Mouse (Mus musculus) lung, postnatal 0 days (tissue): ENCODE measurements at regions not wholly inside any gene's neighbourhood (a gene's known extent, or its start where the extent isn't known, plus 50 kb on each side); places are given as distances from the start of the nearest gene placed in this dataset.
A peak's percentile ranks its signal among the peaks of the same experiment; 100 is the strongest.

Experiments used
- ATAC-seq: fragments of 200-750 bp; cut with Nextera tagmentation; 2 replicates; pipeline ENCODE4 v1.8.0; 2017; ENCODE audit warnings: moderate library complexity
- DNase-seq: peaks from one replicate; pipeline ENCODE4 v3.0.0-alpha.2; 2016; ENCODE audit warnings: low spot score
- H3K27ac ChIP-seq: fragments of 300-500 bp; sonication (generic); 2 replicates; pipeline ENCODE4 v1.5.1; 2014; ENCODE audit warnings: antibody characterized with exemption, mild to moderate bottlenecking, low read length, mixed read lengths
- H3K27me3 ChIP-seq: fragments of 300-500 bp; sonication (generic); replicated peaks from 2 replicates; pipeline ENCODE4 v1.6.1; 2014; ENCODE audit warnings: low read length, mixed read lengths; ENCODE audit not compliant: insufficient read depth
- H3K36me3 ChIP-seq: fragments of 300-500 bp; sonication (generic); 2 replicates; pipeline ENCODE4 v1.6.1; 2014; ENCODE audit warnings: low read length, mixed read lengths; ENCODE audit not compliant: insufficient read depth
- H3K4me1 ChIP-seq: fragments of 300-500 bp; sonication (generic); 2 replicates; pipeline ENCODE4 v1.6.1; 2014; ENCODE audit warnings: antibody characterized with exemption, low read depth, low read length, mixed read lengths; ENCODE audit not compliant: insufficient read depth
- H3K4me2 ChIP-seq: fragments of 300-500 bp; sonication (generic); replicated peaks from 2 replicates; pipeline ENCODE4 v1.6.1; 2014; ENCODE audit warnings: low read depth, mild to moderate bottlenecking, low read length, moderate library complexity, mixed read lengths
- H3K4me3 ChIP-seq: fragments of 300-500 bp; sonication (generic); 2 replicates; pipeline ENCODE4 v1.5.1; 2014; ENCODE audit warnings: low read depth, low read length
- H3K9ac ChIP-seq: fragments of 300-500 bp; sonication (generic); replicated peaks from 2 replicates; pipeline ENCODE4 v1.6.1; 2014; ENCODE audit warnings: low read depth, mild to moderate bottlenecking
- H3K9me3 ChIP-seq: fragments of 300-500 bp; sonication (generic); 2 replicates; pipeline ENCODE4 v1.6.1; 2016; ENCODE audit warnings: low read length, mixed read lengths
- CTCF ChIP-seq: IDR thresholded peaks from 2 replicates; pipeline ENCODE4 v1.5.1; 2016; ENCODE audit warnings: antibody characterized with exemption, mild to moderate bottlenecking
- EP300 ChIP-seq: IDR thresholded peaks from 2 replicates; pipeline ENCODE4 v1.6.1; 2016; ENCODE audit warnings: antibody characterized with exemption, mild to moderate bottlenecking, control low read depth
- WGBS: fragments of 180-500 bp; shearing (Covaris S2); extraction: QIAGEN DNeasy Blood & Tissue Kit; methylation state at CpG from one replicate; pipeline ENCODE4 v1.1.7; 2014; 5-methylcytosine and 5-hydroxymethylcytosine counted together

GRCm38 (mm10) chr7:34587239-34587638 lies 69.3 kb downstream of the Kctd15 start:
- Histone ChIP-seq H3K27ac (no peak overlapping the region), H3K9ac (no peak overlapping the region), H3K4me1 (no peaks in the 10 kb centered on the region), H3K4me3 (no peak overlapping the region), H3K27me3 (no peaks in the 10 kb centered on the region), H3K9me3 (no peaks in the 10 kb centered on the region; the same call in 1 of the 2 replicates), H3K4me2 (no peak overlapping the region), H3K36me3 (no peaks in the 10 kb centered on the region)
- ATAC-seq (no peak), DNase-seq (no peak)
- TF ChIP-seq EP300, result no peak
- TF ChIP-seq CTCF, result no peak
- 95% methylated on average over 3 of the region's 3 CpGs for WGBS

- TF ChIP-seq EP300 (no peak), CTCF (no peak)
- WGBS, result 58% methylated on average over 4 of the region's 4 CpGs
- H3K9me3 ChIP-seq, result no peaks in the 10 kb centered on the region; the same call in 1 of the 2 replicates
- ATAC-seq, result no peak
- no peaks in the 10 kb centered on the region for H3K27me3 ChIP-seq
- no peaks in the 10 kb centered on the region for H3K4me1 ChIP-seq
- H3K9ac ChIP-seq, result no peak overlapping the region
- no peak overlapping the region for H3K27ac ChIP-seq
- DNase-seq, result no peak
- no peak overlapping the region for H3K4me2 ChIP-seq
- H3K36me3 ChIP-seq, result no peaks in the 10 kb centered on the region
- H3K4me3 ChIP-seq, result no peak overlapping the region
Measured at GRCm38 (mm10) chr7:34585312-34585865, 71.1 kb downstream of the Kctd15 start.

- no peak overlapping the region for H3K27ac ChIP-seq
- ATAC-seq (no peak), DNase-seq (no peak)
- no peaks in the 10 kb centered on the region; the same call in 1 of the 2 replicates for H3K9me3 ChIP-seq
- H3K4me1 ChIP-seq, result no peaks in the 10 kb centered on the region
- no peak overlapping the region for H3K4me3 ChIP-seq
- H3K9ac ChIP-seq, result no peak overlapping the region
- TF ChIP-seq EP300 (no peak), CTCF (no peak)
- 94% methylated on average over 7 of the region's 7 CpGs for WGBS
- no peaks in the 10 kb centered on the region for H3K36me3 ChIP-seq
- no peak overlapping the region for H3K4me2 ChIP-seq
- H3K27me3 ChIP-seq, result no peaks in the 10 kb centered on the region
Measured at GRCm38 (mm10) chr7:34584870-34585269, 71.7 kb downstream of the Kctd15 start.

GRCm38 (mm10) chr7:34580866-34581265 lies 75.7 kb downstream of the Kctd15 start:
- no peak for TF ChIP-seq CTCF
- TF ChIP-seq EP300, result no peak
- Histone ChIP-seq H3K4me3 (no peak overlapping the region), H3K27ac (no peak overlapping the region), H3K27me3 (no peaks in the 10 kb centered on the region), H3K9ac (no peak overlapping the region), H3K9me3 (no peaks in the 10 kb centered on the region), H3K4me1 (no peaks in the 10 kb centered on the region), H3K36me3 (no peaks in the 10 kb centered on the region), H3K4me2 (no peak overlapping the region)
- DNase-seq, result peak; percentile 29
- no peak for ATAC-seq
- 82% methylated on average over 9 of the region's 9 CpGs for WGBS

GRCm38 (mm10) chr7:34571295-34571694 lies 85.2 kb downstream of the Kctd15 start:
- DNase-seq (peak; percentile 74), ATAC-seq (peak; percentile 68)
- Histone ChIP-seq H3K36me3 (no peaks in the 10 kb centered on the region), H3K9me3 (no peaks in the 10 kb centered on the region), H3K4me1 (peaks cover 13% of the 10 kb centered on the region; the same call in 1 of the 2 replicates), H3K27me3 (no peaks in the 10 kb centered on the region), H3K4me3 (no peak overlapping the region), H3K4me2 (peak overlapping the region; percentile 71), H3K9ac (no peak overlapping the region), H3K27ac (peak overlapping the region; percentile 47; the same call in 1 of the 2 replicates)
- 27% methylated on average over 10 of the region's 10 CpGs for WGBS
- TF ChIP-seq EP300 (no peak), CTCF (no peak)

GRCm38 (mm10) chr7:34570114-34571065 lies 86.1 kb downstream of the Kctd15 start:
- WGBS, result 3% methylated on average over 43 of the region's 43 CpGs
- Histone ChIP-seq H3K4me3 (peak overlapping the region; percentile 25), H3K9me3 (no peaks in the 10 kb centered on the region), H3K27me3 (no peaks in the 10 kb centered on the region), H3K4me1 (peaks cover 13% of the 10 kb centered on the region; the same call in 1 of the 2 replicates), H3K27ac (peak overlapping the region; percentile 47; the same call in 1 of the 2 replicates), H3K9ac (no peak overlapping the region), H3K4me2 (peak overlapping the region; percentile 71), H3K36me3 (no peaks in the 10 kb centered on the region)
- DNase-seq (peak; percentile 81), ATAC-seq (peak; percentile 90)
- TF ChIP-seq EP300 (no peak), CTCF (no peak)
